In genomic region chr12:84805228-84805842, GRCm38 (mm10) we compare ENCODE assay signal across 11 mouse cellular contexts. TPM values are rescaled to one million over a fixed set of nuclear protein-coding genes. Genes with fewer than 3 reads are reported as not detected.
DNase-seq lines count a peak whose midpoint lies in the region; ATAC-seq and TF ChIP-seq lines count a peak whose summit lies in the region.
"Had no signal": no experiment of that assay in that cellular context is flagged by ENCODE, and none has a peak within 500 bp of the region (broad histone marks: within the 10 kb centered on the region; RNA-seq: fewer than 3 reads in every experiment).

No protein-coding gene starts in this region.

- peaks cover 29% of the 10 kb centered on the region for H3K4me1 ChIP-seq in heart, embryonic 13.5 days
- peaks cover 5% of the 10 kb centered on the region; the same call in 1 of the 2 replicates for H3K4me1 ChIP-seq in limb, embryonic 11.5 days (ENCODE audit: control insufficient read depth, insufficient read depth, low read length)
- peaks cover 13% of the 10 kb centered on the region; the same call in 1 of the 2 replicates for H3K4me1 ChIP-seq in stomach, embryonic 15.5 days
- H3K4me1 ChIP-seq in liver, postnatal 0 days (ENCODE audit: insufficient read depth) = peaks cover 7% of the 10 kb centered on the region

- ATAC-seq in heart, embryonic 13.5 days (ENCODE audit: extremely low read depth, insufficient number of reproducible peaks, low FRiP score, low TSS enrichment) = peak; percentile 28
- 0 out of 2 replicates have a peak, but pooled peaks have one; percentile 57 for ATAC-seq in limb, embryonic 11.5 days (ENCODE audit: insufficient number of reproducible peaks, low FRiP score, low TSS enrichment, low read depth)
- peak; percentile 83 for ATAC-seq in stomach, embryonic 15.5 days (ENCODE audit: insufficient read depth, low FRiP score, low read depth)
- no peak for ATAC-seq in liver, postnatal 0 days
- ATAC-seq: forebrain, postnatal 0 days had no signal

- no peak overlapping the region for H3K27ac ChIP-seq in heart, embryonic 13.5 days (replicated peaks)
- H3K27ac ChIP-seq in limb, embryonic 11.5 days (replicated peaks; ENCODE audit: low read depth, low read length) = 0 out of 2 replicates have a peak overlapping the region, but pooled peaks have one; percentile 22
- H3K27ac ChIP-seq in stomach, embryonic 15.5 days = peak overlapping the region; percentile 54
- H3K27ac ChIP-seq in liver, postnatal 0 days (ENCODE audit: low read depth) = no peak overlapping the region

- no peak overlapping the region for H3K4me3 ChIP-seq in heart, embryonic 13.5 days
- H3K4me3 ChIP-seq in limb, embryonic 11.5 days (ENCODE audit: low read depth, low read length) = no peak overlapping the region
- no peak overlapping the region for H3K4me3 ChIP-seq in stomach, embryonic 15.5 days (replicated peaks)
- no peak overlapping the region for H3K4me3 ChIP-seq in liver, postnatal 0 days (ENCODE audit: low read depth, low read length)

- no peaks in the 10 kb centered on the region for H3K36me3 ChIP-seq in heart, embryonic 13.5 days
- H3K36me3 ChIP-seq in limb, embryonic 11.5 days (ENCODE audit: control insufficient read depth, insufficient read depth, low read length) = no peaks in the 10 kb centered on the region
- no peaks in the 10 kb centered on the region for H3K36me3 ChIP-seq in stomach, embryonic 15.5 days
- H3K36me3 ChIP-seq in liver, postnatal 0 days (replicated peaks; ENCODE audit: insufficient read depth, low read length) = no peaks in the 10 kb centered on the region

- no peak for DNase-seq in heart, postnatal 14 days
- DNase-seq in forelimb bud, embryonic 11.5 days (ENCODE audit: low read depth, low spot score) = peak; percentile 26
- DNase-seq in limb, embryonic 11.5 days (ENCODE audit: low spot score) = peak; percentile 23
- no peak for DNase-seq in frontal cortex, adult 2 months (ENCODE audit: extremely low spot score in 1 of 2, low spot score in 1 of 2)
- DNase-seq in retina, postnatal 1 day = no peak
- no peak for DNase-seq in liver, postnatal 0 days
- DNase-seq: forebrain, postnatal 0 days; right cerebral cortex, adult 18-20 months had no signal

- no peak overlapping the region for H3K4me2 ChIP-seq in heart, embryonic 13.5 days
- H3K4me2 ChIP-seq in limb, embryonic 11.5 days (ENCODE audit: low read depth, severe bottlenecking) = no peak overlapping the region
- H3K4me2 ChIP-seq in stomach, embryonic 15.5 days = no peak overlapping the region
- H3K4me2 ChIP-seq in liver, postnatal 0 days (ENCODE audit: low read depth, low read length) = no peak overlapping the region
- H3K4me2 ChIP-seq: liver, embryonic 11.5 days had no signal

- TF ChIP-seq EP300 in liver, postnatal 0 days (IDR thresholded peaks at IDR 0.05; ENCODE audit: low read depth) = no peak

- H3K27me3 ChIP-seq in heart, embryonic 13.5 days (replicated peaks) = peaks cover 97% of the 10 kb centered on the region
- no peaks in the 10 kb centered on the region for H3K27me3 ChIP-seq in limb, embryonic 11.5 days (ENCODE audit: control insufficient read depth, insufficient read depth, low read length)
- H3K27me3 ChIP-seq in stomach, embryonic 15.5 days (replicated peaks) = no peaks in the 10 kb centered on the region
- no peaks in the 10 kb centered on the region for H3K27me3 ChIP-seq in liver, postnatal 0 days (ENCODE audit: insufficient read depth, low read length)

- intact Hi-C loops in heart, postnatal 14 days (cut with DNase I) = no loop called here

- H3K9ac ChIP-seq in heart, embryonic 13.5 days = no peak overlapping the region
- H3K9ac ChIP-seq in limb, embryonic 11.5 days (ENCODE audit: low read length) = no peak overlapping the region
- H3K9ac ChIP-seq in stomach, embryonic 15.5 days = no peak overlapping the region
- no peak overlapping the region for H3K9ac ChIP-seq in liver, postnatal 0 days (replicated peaks)
- H3K9ac ChIP-seq: forebrain, postnatal 0 days had no signal

- WGBS in heart, embryonic 13.5 days = 51% methylated on average over 9 of the region's 9 CpGs
- WGBS in limb, embryonic 11.5 days = 73% methylated on average over 9 of the region's 9 CpGs
- 44% methylated on average over 9 of the region's 9 CpGs for WGBS in stomach, embryonic 15.5 days
- WGBS in liver, postnatal 0 days (ENCODE audit: insufficient replicate concordance) = 74% methylated on average over 9 of the region's 9 CpGs

- no peaks in the 10 kb centered on the region for H3K9me3 ChIP-seq in heart, embryonic 13.5 days
- H3K9me3 ChIP-seq in limb, embryonic 11.5 days (ENCODE audit: control insufficient read depth, low read length) = no peaks in the 10 kb centered on the region
- H3K9me3 ChIP-seq in stomach, embryonic 15.5 days = no peaks in the 10 kb centered on the region
- H3K9me3 ChIP-seq in liver, postnatal 0 days (ENCODE audit: low read length) = no peaks in the 10 kb centered on the region

- TF ChIP-seq CTCF in liver, postnatal 0 days (IDR thresholded peaks at IDR 0.05; ENCODE audit: low read depth) = no peak

RNA-seq across cellular contexts. Expression of gene Isca2, which starts 32.3 kb away (rescaled TPM):
- polyA plus RNA-seq in heart, embryonic 13.5 days (2015; fragmentation: Nextera tagmentation; extraction: Ambion mirVana) = 133 and 148 TPM in 2 replicates
- 10 to 100 TPM; 71.2 to 73.3 TPM for total RNA-seq in heart, postnatal 14 days (2021)
- 121 and 123 TPM in 2 replicates for polyA plus RNA-seq in limb, embryonic 11.5 days (2014; fragmentation: Nextera tagmentation; extraction: Ambion mirVana)
- polyA plus RNA-seq in stomach, embryonic 15.5 days (2015; fragmentation: Nextera tagmentation; extraction: Ambion mirVana) = 119 and 125 TPM in 2 replicates
- polyA plus RNA-seq in frontal cortex, adult 2 months (2012; rRNA removed) = 87.2 and 90.7 TPM in 2 replicates
- 97.5 and 99.9 TPM in 2 replicates for polyA plus RNA-seq in liver, postnatal 0 days (2015; fragmentation: Nextera tagmentation; extraction: Ambion mirVana)

RNA-seq across cellular contexts. Expression of gene Npc2, which starts 32.4 kb away (rescaled TPM):
- polyA plus RNA-seq in heart, embryonic 13.5 days (2015; fragmentation: Nextera tagmentation; extraction: Ambion mirVana) = 55.8 and 60.1 TPM in 2 replicates
- total RNA-seq in heart, postnatal 14 days (2021) = 10 to 100 TPM; 30.8 to 32.7 TPM
- polyA plus RNA-seq in limb, embryonic 11.5 days (2014; fragmentation: Nextera tagmentation; extraction: Ambion mirVana) = 62.4 and 63.5 TPM in 2 replicates
- polyA plus RNA-seq in stomach, embryonic 15.5 days (2015; fragmentation: Nextera tagmentation; extraction: Ambion mirVana) = 62.1 and 67.8 TPM in 2 replicates
- polyA plus RNA-seq in frontal cortex, adult 2 months (2012; rRNA removed) = 40.0 and 45.9 TPM in 2 replicates
- polyA plus RNA-seq in liver, postnatal 0 days (2015; fragmentation: Nextera tagmentation; extraction: Ambion mirVana) = 29.7 and 30.0 TPM in 2 replicates

Comparison
In these comparisons a context has a peak if more than half of its experiments do, and no peak if none do; other contexts are left out.
1. H3K27ac ChIP-seq: peak in limb, embryonic 11.5 days (single experiment) and stomach, embryonic 15.5 days (single experiment); none in heart, embryonic 13.5 days (single experiment) and liver, postnatal 0 days (single experiment).
2. DNase-seq: peak in forelimb bud, embryonic 11.5 days (single experiment) and limb, embryonic 11.5 days (single experiment); none in heart, postnatal 14 days (0 of 2), frontal cortex, adult 2 months (0 of 2), retina, postnatal 1 day (single experiment) and liver, postnatal 0 days (single experiment).